Mouse (Mus musculus): ENCODE data around the gene H2-D1. TPM values are rescaled to one million over a fixed set of nuclear protein-coding genes. Genes with fewer than 3 reads are reported as not detected.

H2-D1 gene
- polyA plus RNA-seq (2017; shearing (Covaris generic)) = 6,634 TPM

GRCm38 (mm10) chr17:35262664-35263522 is at the start of gene H2-D1:
Gene H2-D1, plus strand, starts transcription at chr17:35262730.

GRCm38 (mm10) chr17:35220156-35220952 is 42.2 kb upstream of the H2-D1 start, which contains the start of gene Gm16181:
Gene Gm16181, plus strand, starts transcription at chr17:35220834.

GRCm38 (mm10) chr17:35233114-35233980 is 29.2 kb upstream of the H2-D1 start, which contains the start of gene Atp6v1g2:
Gene Atp6v1g2, plus strand, starts transcription at chr17:35233660.

GRCm38 (mm10) chr17:35235614-35236389 is 26.7 kb upstream of the H2-D1 start, which contains the start of gene Nfkbil1:
Gene Nfkbil1, minus strand, starts transcription at chr17:35235792.

GRCm38 (mm10) chr17:35241305-35242014 is 21.1 kb upstream of the H2-D1 start, which contains the start of gene Ddx39b:
Gene Ddx39b, plus strand, starts transcription at chr17:35241746.

Other genes starting within 250 kb of the H2-D1 start
- gene Vwa7, start 246.2 kb upstream of the H2-D1 start, polyA plus RNA-seq (2017; shearing (Covaris generic)) = 0.33 TPM
- 0.82 TPM for gene Sapcd1, start 234.7 kb upstream of the H2-D1 start, polyA plus RNA-seq (2017; shearing (Covaris generic))
- 1.5 TPM for gene Msh5, start 216.0 kb upstream of the H2-D1 start, polyA plus RNA-seq (2017; shearing (Covaris generic))
- gene Clic1, start 212.8 kb upstream of the H2-D1 start, polyA plus RNA-seq (2017; shearing (Covaris generic)) = 661 TPM
- gene Ddah2, start 203.7 kb upstream of the H2-D1 start, polyA plus RNA-seq (2017; shearing (Covaris generic)) = 2.2 TPM
- not detected for gene Ly6g6c, start 197.3 kb upstream of the H2-D1 start, polyA plus RNA-seq (2017; shearing (Covaris generic))
- not detected for gene Mpig6b, start 196.5 kb upstream of the H2-D1 start, polyA plus RNA-seq (2017; shearing (Covaris generic))
- not detected for gene Ly6g6e, start 185.8 kb upstream of the H2-D1 start, polyA plus RNA-seq (2017; shearing (Covaris generic))
- gene Ly6g6d, start 184.7 kb upstream of the H2-D1 start, polyA plus RNA-seq (2017; shearing (Covaris generic)) = not detected
- not detected for gene Ly6g6f, start 177.1 kb upstream of the H2-D1 start, polyA plus RNA-seq (2017; shearing (Covaris generic))
- 65.7 TPM for gene Abhd16a, start 173.5 kb upstream of the H2-D1 start, polyA plus RNA-seq (2017; shearing (Covaris generic))
- not detected for gene Ly6g5c, start 154.5 kb upstream of the H2-D1 start, polyA plus RNA-seq (2017; shearing (Covaris generic))
- gene Ly6g5b, start 147.3 kb upstream of the H2-D1 start, polyA plus RNA-seq (2017; shearing (Covaris generic)) = 3.8 TPM
- gene Gpank1, start 141.3 kb upstream of the H2-D1 start, polyA plus RNA-seq (2017; shearing (Covaris generic)) = 58.5 TPM
- gene Csnk2b, start 140.7 kb upstream of the H2-D1 start, polyA plus RNA-seq (2017; shearing (Covaris generic)) = 341 TPM
- gene D17H6S53E, start 136.4 kb upstream of the H2-D1 start, polyA plus RNA-seq (2017; shearing (Covaris generic)) = 5.3 TPM
- gene Apom, start 130.7 kb upstream of the H2-D1 start, polyA plus RNA-seq (2017; shearing (Covaris generic)) = not detected
- gene Bag6, start 127.6 kb upstream of the H2-D1 start, polyA plus RNA-seq (2017; shearing (Covaris generic)) = 48.8 TPM
- 28.9 TPM for gene Prrc2a, start 97.8 kb upstream of the H2-D1 start, polyA plus RNA-seq (2017; shearing (Covaris generic))
- gene Aif1, start 86.7 kb upstream of the H2-D1 start, polyA plus RNA-seq (2017; shearing (Covaris generic)) = 4.8 TPM
- gene Lst1, start 74.3 kb upstream of the H2-D1 start, polyA plus RNA-seq (2017; shearing (Covaris generic)) = 9.6 TPM
- 1,484 TPM for gene Ltb, start 68.3 kb upstream of the H2-D1 start, polyA plus RNA-seq (2017; shearing (Covaris generic))
- 56.7 TPM for gene Tnf, start 60.7 kb upstream of the H2-D1 start, polyA plus RNA-seq (2017; shearing (Covaris generic))
- 152 TPM for gene Lta, start 57.4 kb upstream of the H2-D1 start, polyA plus RNA-seq (2017; shearing (Covaris generic))
- gene Gm16181, start 41.9 kb upstream of the H2-D1 start, polyA plus RNA-seq (2017; shearing (Covaris generic)) = 1.6 TPM
- gene Atp6v1g2, start 29.1 kb upstream of the H2-D1 start, polyA plus RNA-seq (2017; shearing (Covaris generic)) = 6.4 TPM
- gene Nfkbil1, start 26.9 kb upstream of the H2-D1 start, polyA plus RNA-seq (2017; shearing (Covaris generic)) = 16.8 TPM
- gene Ddx39b, start 21.0 kb upstream of the H2-D1 start, polyA plus RNA-seq (2017; shearing (Covaris generic)) = 296 TPM
- 0.20 TPM for gene H2-Q1, start 57.7 kb downstream of the H2-D1 start, polyA plus RNA-seq (2017; shearing (Covaris generic))
- 21.3 TPM for gene H2-Q2, start 79.5 kb downstream of the H2-D1 start, polyA plus RNA-seq (2017; shearing (Covaris generic))
- 49.6 TPM for gene H2-Q4, start 116.9 kb downstream of the H2-D1 start, polyA plus RNA-seq (2017; shearing (Covaris generic))
- gene H2-Q6, start 162.1 kb downstream of the H2-D1 start, polyA plus RNA-seq (2017; shearing (Covaris generic)) = 973 TPM
- 2,993 TPM for gene H2-Q7, start 176.4 kb downstream of the H2-D1 start, polyA plus RNA-seq (2017; shearing (Covaris generic))
- 30.2 TPM for gene H2-Q10, start 207.4 kb downstream of the H2-D1 start, polyA plus RNA-seq (2017; shearing (Covaris generic))
- not detected for gene Pou5f1, start 243.3 kb downstream of the H2-D1 start, polyA plus RNA-seq (2017; shearing (Covaris generic))

Data from activated CD4-positive, CD25-positive, alpha-beta regulatory T cell, adult 9 weeks (primary cell).